Mouse (Mus musculus) neural tube, embryonic 11.5 days (tissue): Measurements from ENCODE around the gene Gm4847. TPM values are rescaled to one million over a fixed set of nuclear protein-coding genes. Genes with fewer than 3 reads are reported as not detected.

Source experiments
- ATAC-seq: fragments of 200-750 bp; cut with Nextera tagmentation; 2 replicates; pipeline ENCODE4 v1.8.0; 2017; ENCODE audit warnings: moderate number of reproducible peaks, mild to moderate bottlenecking, moderate TSS enrichment, moderate library complexity; ENCODE audit not compliant: insufficient read depth, low FRiP score, low TSS enrichment
- DNase-seq: peaks from one replicate; pipeline ENCODE4 v3.0.0-alpha.2; 2015; ENCODE audit warnings: low spot score
- H3K27ac ChIP-seq: fragments of 300-500 bp; sonication (generic); 2 replicates; pipeline ENCODE4 v1.5.1; 2014; ENCODE audit warnings: low read depth, mild to moderate bottlenecking, low read length
- H3K27me3 ChIP-seq: fragments of 300-500 bp; sonication (generic); 2 replicates; pipeline ENCODE4 v1.6.1; 2014; ENCODE audit warnings: mild to moderate bottlenecking, low read length, mixed read lengths; ENCODE audit not compliant: control insufficient read depth, insufficient read depth
- H3K36me3 ChIP-seq: fragments of 300-500 bp; sonication (generic); 2 replicates; pipeline ENCODE4 v1.6.1; 2014; ENCODE audit warnings: mild to moderate bottlenecking, low read length, moderate library complexity, mixed read lengths; ENCODE audit not compliant: control insufficient read depth, insufficient read depth
- H3K4me1 ChIP-seq: fragments of 300-500 bp; sonication (generic); 2 replicates; pipeline ENCODE4 v1.6.1; 2014; ENCODE audit warnings: low read length, mixed read lengths; ENCODE audit not compliant: control insufficient read depth, insufficient read depth
- H3K4me2 ChIP-seq: fragments of 300-500 bp; sonication (generic); 2 replicates; pipeline ENCODE4 v1.6.1; 2014; ENCODE audit warnings: low read depth, mild to moderate bottlenecking, moderate library complexity
- H3K4me3 ChIP-seq: fragments of 300-500 bp; sonication (generic); 2 replicates; pipeline ENCODE4 v1.5.1; 2014; ENCODE audit warnings: low read depth, low read length
- H3K9ac ChIP-seq: fragments of 300-500 bp; sonication (generic); 2 replicates; pipeline ENCODE4 v1.6.1; 2014; ENCODE audit warnings: mild to moderate bottlenecking, low read length
- H3K9me3 ChIP-seq: fragments of 300-500 bp; sonication (generic); 2 replicates; pipeline ENCODE4 v1.6.1; 2016; ENCODE audit warnings: low read length; ENCODE audit not compliant: control insufficient read depth
- WGBS: fragments of 180-500 bp; shearing (Covaris S2); extraction: QIAGEN DNeasy Blood & Tissue Kit; methylation state at CpG from one replicate; pipeline ENCODE4 v1.1.7; 2014; 5-methylcytosine and 5-hydroxymethylcytosine counted together
- microRNA-seq: library from miRNA; unstranded; fragments of <30 nt; microRNA quantifications from one replicate; pipeline ENCODE4, GENCODE M21; 2016
- polyA plus RNA-seq: library from polyadenylated mRNA; unstranded; fragments of >200 nt; fragmentation: Nextera tagmentation; extraction: Ambion mirVana; gene quantifications from 2 replicates; pipeline ENCODE4 v1.2.1, GENCODE M21; 2014

Gm4847 gene
- not detected in 2 replicates for polyA plus RNA-seq

GRCm38 (mm10) chr1:166647593-166647992 lies at the start of gene Gm4847:
Gene Gm4847, minus strand, starts transcription at chr1:166647693.
- Histone ChIP-seq H3K27me3 (no peaks in the 10 kb centered on the region), H3K9ac (no peak within 1 kb of the TSS), H3K27ac (no peak within 1 kb of the TSS), H3K9me3 (no peaks in the 10 kb centered on the region), H3K4me1 (no peaks in the 10 kb centered on the region), H3K4me3 (no peak within 1 kb of the TSS), H3K36me3 (no peaks in the 10 kb centered on the region), H3K4me2 (no peak within 1 kb of the TSS)
- WGBS, result 84% methylated on average over 2 of the region's 2 CpGs
- ATAC-seq (no peak), DNase-seq (no peak)

GRCm38 (mm10) chr1:166681745-166682144 lies 34.3 kb upstream of the Gm4847 start, which contains the start of gene Fmo9:
Gene Fmo9, minus strand, starts transcription at chr1:166681845.
- no peak for DNase-seq
- Histone ChIP-seq H3K27me3 (no peaks in the 10 kb centered on the region), H3K9me3 (no peaks in the 10 kb centered on the region), H3K27ac (no peak within 1 kb of the TSS), H3K4me2 (no peak within 1 kb of the TSS), H3K4me1 (no peaks in the 10 kb centered on the region), H3K9ac (no peak within 1 kb of the TSS), H3K4me3 (no peak within 1 kb of the TSS), H3K36me3 (no peaks in the 10 kb centered on the region)
- 92% methylated on average over 1 of the region's 1 CpGs for WGBS
- no peak for ATAC-seq

DNA sequence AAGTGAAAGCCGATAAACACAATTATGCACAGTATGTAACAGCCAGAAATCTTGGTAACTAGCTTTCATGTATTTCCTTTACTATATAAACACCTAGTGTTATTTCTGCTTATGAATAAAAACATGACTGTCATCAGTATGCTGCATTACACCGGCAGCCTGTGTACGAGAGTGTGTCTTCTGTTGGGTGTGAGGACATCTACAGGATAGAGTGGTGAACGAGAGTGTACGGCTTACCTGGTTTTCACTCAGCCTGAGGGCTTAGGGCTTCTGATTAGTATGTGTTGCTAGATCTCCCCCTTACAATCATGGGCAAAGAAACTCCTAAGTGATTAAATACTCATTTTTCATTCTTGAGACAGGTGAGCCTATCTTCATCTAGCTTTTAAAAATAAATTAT lies 21.8 kb upstream of the Gm4847 start:
- ATAC-seq (no peak), DNase-seq (no peak)
- H3K27ac ChIP-seq, result no peak overlapping the region
- no peak overlapping the region for H3K9ac ChIP-seq
- H3K4me1 ChIP-seq, result no peaks in the 10 kb centered on the region
- no peaks in the 10 kb centered on the region for H3K36me3 ChIP-seq
- no peaks in the 10 kb centered on the region for H3K27me3 ChIP-seq
- no peak overlapping the region for H3K4me3 ChIP-seq
- H3K4me2 ChIP-seq, result no peak overlapping the region
- 87% methylated on average over 5 of the region's 5 CpGs for WGBS
- no peaks in the 10 kb centered on the region for H3K9me3 ChIP-seq

DNA sequence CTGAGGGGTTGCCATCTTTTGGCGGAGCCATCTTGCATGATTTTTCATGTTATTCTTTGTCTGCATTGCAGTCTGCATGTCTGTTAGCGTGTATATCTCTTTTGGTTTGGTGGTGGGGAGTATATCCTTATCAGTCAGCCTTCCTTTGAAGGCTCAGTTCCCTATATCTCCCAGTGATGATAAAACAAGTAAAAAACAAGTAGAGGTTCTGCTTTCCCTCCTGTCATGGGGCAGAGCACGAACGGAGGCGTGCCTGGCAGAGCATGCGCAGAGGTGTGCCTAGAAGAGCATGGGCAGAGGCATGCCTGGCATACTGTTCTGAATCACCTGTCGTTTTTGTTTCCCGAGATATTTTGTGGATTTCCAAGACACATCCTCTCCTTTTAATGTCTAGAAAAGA lies 13.3 kb upstream of the Gm4847 start:
- Histone ChIP-seq H3K27me3 (no peaks in the 10 kb centered on the region), H3K4me3 (no peak overlapping the region), H3K4me1 (no peaks in the 10 kb centered on the region), H3K9ac (no peak overlapping the region), H3K36me3 (no peaks in the 10 kb centered on the region), H3K4me2 (no peak overlapping the region), H3K9me3 (no peaks in the 10 kb centered on the region), H3K27ac (no peak overlapping the region)
- ATAC-seq (no peak), DNase-seq (no peak)
- WGBS, result 91% methylated on average over 8 of the region's 8 CpGs

Small RNA genes lying within 50 kb of the gene (microRNA-seq; reads per million reads assigned to microRNA genes)
- gene Gm22992, result not detected

Other genes with a start within 250 kb of the Gm4847 start
- gene Pogk, start 237.8 kb downstream of the Gm4847 start, polyA plus RNA-seq, result 41.5 and 43.3 TPM in 2 replicates
- gene Gm4846, start 150.1 kb downstream of the Gm4847 start, polyA plus RNA-seq, result not detected in 2 replicates
- gene Fmo9, start 34.2 kb upstream of the Gm4847 start, polyA plus RNA-seq, result not detected in 2 replicates